Mouse (Mus musculus): ENCODE data around the gene Tusc2. TPM values are rescaled to one million over a fixed set of nuclear protein-coding genes. Genes with fewer than 3 reads are reported as not detected.
A peak's percentile ranks its signal among the peaks of the same experiment; 100 is the strongest.

The Tusc2 gene
- polyA plus RNA-seq, 1 experiment from 2014 or later, result 41.6 TPM

DNA sequence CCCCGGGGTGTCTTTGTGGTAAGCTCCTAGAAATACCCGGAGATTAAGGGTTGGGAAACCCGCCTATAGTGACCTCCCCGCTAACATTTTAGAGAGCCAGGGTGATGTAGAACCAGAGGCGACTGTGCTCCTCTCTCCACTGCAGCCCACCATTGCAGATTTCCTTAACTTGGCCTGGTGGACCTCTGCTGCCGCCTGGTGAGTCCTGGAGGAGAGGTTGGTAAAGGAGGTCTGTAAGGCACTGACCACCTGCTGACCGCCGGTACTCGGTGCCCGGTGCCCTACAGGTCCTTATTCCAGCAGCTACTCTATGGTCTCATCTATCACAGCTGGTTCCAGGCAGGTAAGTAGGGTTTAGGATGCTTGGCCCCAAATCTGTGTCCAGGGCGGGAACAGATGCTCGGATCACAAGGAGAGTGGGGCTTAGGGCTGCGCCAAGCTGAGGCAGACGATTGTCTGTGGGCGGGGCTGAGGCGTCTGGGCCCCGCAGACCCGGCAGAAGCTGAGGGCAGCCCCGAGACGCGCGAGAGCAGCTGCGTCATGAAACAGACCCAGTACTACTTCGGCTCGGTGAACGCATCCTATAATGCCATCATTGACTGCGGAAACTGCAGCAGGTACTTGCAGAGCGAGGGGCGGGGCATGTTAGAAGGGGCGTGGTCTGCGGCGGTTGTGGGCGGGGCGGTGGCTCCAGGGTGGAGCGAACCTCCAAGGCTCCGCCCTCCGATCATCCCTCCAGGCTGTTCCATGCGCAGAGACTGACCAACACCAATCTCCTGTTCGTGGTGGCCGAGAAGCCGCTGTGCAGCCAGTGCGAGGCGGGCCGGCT, 36.6 kb upstream of the Tusc2 start:
- 7% methylated on average over 43 of the region's 44 CpGs for WGBS
- Histone ChIP-seq H3K9me3 (ENCODE audit: control insufficient read depth) (no peaks in the 10 kb centered on the region), H3K36me3 (ENCODE audit: control insufficient read depth, insufficient read depth) (no peaks in the 10 kb centered on the region), H3K4me2 (replicated peaks; ENCODE audit: low read depth) (peak overlapping the region; percentile 75), H3K4me3 (ENCODE audit: low read depth, low read length) (peak overlapping the region; percentile 33), H3K4me1 (replicated peaks; ENCODE audit: control insufficient read depth, insufficient read depth, low read length) (peaks cover 4% of the 10 kb centered on the region; the same call in 1 of the 2 replicates), H3K27me3 (replicated peaks; ENCODE audit: control insufficient read depth, insufficient read depth, low read length) (no peaks in the 10 kb centered on the region; the same call in 1 of the 2 replicates), H3K9ac (ENCODE audit: low read depth, low read length) (peak overlapping the region; percentile 26; the same call in 1 of the 2 replicates), H3K27ac (ENCODE audit: low read depth, low read length) (no peak overlapping the region)
- peak; percentile 63 for ATAC-seq
- TF ChIP-seq CTCF (IDR thresholded peaks at IDR 0.05; ENCODE audit: low read depth), result peak; percentile 31; the same call in 1 of the 2 replicates

DNA sequence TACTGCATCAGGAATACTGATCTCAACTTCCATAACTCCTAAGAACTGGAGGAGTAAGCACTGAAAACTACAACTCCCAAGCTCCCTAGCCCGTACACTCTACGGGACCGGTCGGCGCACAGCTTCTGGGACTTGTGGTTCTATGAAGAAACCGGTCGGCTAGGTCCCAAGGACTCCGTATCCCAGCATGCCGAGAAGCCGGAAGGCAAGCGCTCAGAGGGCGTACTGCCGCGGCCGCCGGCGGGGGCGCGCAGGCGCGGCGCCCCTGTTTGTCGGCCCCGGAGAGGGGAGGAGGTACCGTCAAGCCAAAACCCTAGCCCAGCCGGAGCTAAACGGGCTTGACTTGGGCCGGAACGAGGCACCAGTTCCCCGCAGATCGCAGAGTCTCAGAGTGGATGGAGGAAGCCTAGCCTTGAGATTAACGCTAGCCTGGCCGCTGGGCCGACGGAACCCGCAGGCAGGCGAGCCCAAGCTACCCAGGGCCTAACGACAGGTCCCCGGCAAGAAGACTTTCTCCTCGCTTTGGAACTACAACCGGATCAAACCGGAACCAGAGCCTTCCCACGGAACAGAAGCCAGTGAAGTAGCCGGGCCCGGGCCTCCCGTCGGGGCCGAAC, 29.2 kb upstream of the Tusc2 start, which contains the start of gene Tmem115:
Gene Tmem115 (plus strand): TSS at position 155 of the 617 bp plus-strand sequence.
- Histone ChIP-seq H3K4me1 (replicated peaks; ENCODE audit: control insufficient read depth, insufficient read depth, low read length) (peaks cover 13% of the 10 kb centered on the region), H3K9me3 (ENCODE audit: control insufficient read depth) (no peaks in the 10 kb centered on the region), H3K4me2 (replicated peaks; ENCODE audit: low read depth) (peak within 1 kb of the TSS; percentile 93), H3K27ac (ENCODE audit: low read depth, low read length) (peak within 1 kb of the TSS; percentile 77), H3K36me3 (ENCODE audit: control insufficient read depth, insufficient read depth) (peaks cover 14% of the 10 kb centered on the region), H3K9ac (ENCODE audit: low read depth, low read length) (peak within 1 kb of the TSS; percentile 93), H3K27me3 (replicated peaks; ENCODE audit: control insufficient read depth, insufficient read depth, low read length) (no peaks in the 10 kb centered on the region), H3K4me3 (ENCODE audit: low read depth, low read length) (peak within 1 kb of the TSS; percentile 86)
- TF ChIP-seq CTCF (IDR thresholded peaks at IDR 0.05; ENCODE audit: low read depth), result peak; percentile 51
- WGBS, result under 1% methylated on average over 48 of the region's 48 CpGs
- peak; percentile 97 for ATAC-seq

GRCm38 (mm10) chr9:107534408-107535202, 28.4 kb upstream of the Tusc2 start:
- no peaks in the 10 kb centered on the region for H3K9me3 ChIP-seq (ENCODE audit: control insufficient read depth)
- ATAC-seq, result peak; percentile 11; the same call in 1 of the 2 replicates
- no peak for TF ChIP-seq CTCF (IDR thresholded peaks at IDR 0.05; ENCODE audit: low read depth)
- H3K27ac ChIP-seq (ENCODE audit: low read depth, low read length), result peak overlapping the region; percentile 77
- peak overlapping the region; percentile 93 for H3K9ac ChIP-seq (ENCODE audit: low read depth, low read length)
- H3K4me3 ChIP-seq (ENCODE audit: low read depth, low read length), result peak overlapping the region; percentile 86
- H3K36me3 ChIP-seq (ENCODE audit: control insufficient read depth, insufficient read depth), result peaks cover 20% of the 10 kb centered on the region
- peak overlapping the region; percentile 93 for H3K4me2 ChIP-seq (replicated peaks; ENCODE audit: low read depth)
- no peaks in the 10 kb centered on the region for H3K27me3 ChIP-seq (replicated peaks; ENCODE audit: control insufficient read depth, insufficient read depth, low read length)
- H3K4me1 ChIP-seq (replicated peaks; ENCODE audit: control insufficient read depth, insufficient read depth, low read length), result peaks cover 13% of the 10 kb centered on the region
- under 1% methylated on average over 40 of the region's 40 CpGs for WGBS

- no peak overlapping the region for H3K4me2 ChIP-seq (replicated peaks; ENCODE audit: low read depth)
- WGBS, result 92% methylated on average over 7 of the region's 7 CpGs
- no peak for TF ChIP-seq CTCF (IDR thresholded peaks at IDR 0.05; ENCODE audit: low read depth)
Measured at GRCm38 (mm10) chr9:107538231-107538630, 24.8 kb upstream of the Tusc2 start.

GRCm38 (mm10) chr9:107538711-107539110, 24.3 kb upstream of the Tusc2 start:
- H3K4me3 ChIP-seq (ENCODE audit: low read depth, low read length), result no peak overlapping the region
- H3K9ac ChIP-seq (ENCODE audit: low read depth, low read length), result no peak overlapping the region
- TF ChIP-seq CTCF (IDR thresholded peaks at IDR 0.05; ENCODE audit: low read depth), result no peak
- no peak for ATAC-seq
- peaks cover 13% of the 10 kb centered on the region for H3K4me1 ChIP-seq (replicated peaks; ENCODE audit: control insufficient read depth, insufficient read depth, low read length)
- no peaks in the 10 kb centered on the region for H3K27me3 ChIP-seq (replicated peaks; ENCODE audit: control insufficient read depth, insufficient read depth, low read length)
- H3K4me2 ChIP-seq (replicated peaks; ENCODE audit: low read depth), result no peak overlapping the region
- WGBS, result 94% methylated on average over 3 of the region's 3 CpGs
- no peak overlapping the region for H3K27ac ChIP-seq (ENCODE audit: low read depth, low read length)
- peaks cover 26% of the 10 kb centered on the region for H3K36me3 ChIP-seq (ENCODE audit: control insufficient read depth, insufficient read depth)
- H3K9me3 ChIP-seq (ENCODE audit: control insufficient read depth), result no peaks in the 10 kb centered on the region

More at GRCm38 (mm10) chr9:107538231-107538630, 24.8 kb upstream of the Tusc2 start:
- Histone ChIP-seq H3K36me3 (ENCODE audit: control insufficient read depth, insufficient read depth) (peaks cover 26% of the 10 kb centered on the region), H3K9ac (ENCODE audit: low read depth, low read length) (no peak overlapping the region), H3K4me1 (replicated peaks; ENCODE audit: control insufficient read depth, insufficient read depth, low read length) (peaks cover 13% of the 10 kb centered on the region), H3K27ac (ENCODE audit: low read depth, low read length) (no peak overlapping the region), H3K9me3 (ENCODE audit: control insufficient read depth) (no peaks in the 10 kb centered on the region), H3K27me3 (replicated peaks; ENCODE audit: control insufficient read depth, insufficient read depth, low read length) (no peaks in the 10 kb centered on the region), H3K4me3 (ENCODE audit: low read depth, low read length) (no peak overlapping the region)
- no peak for ATAC-seq

Measured in intestine, postnatal 0 days (tissue).